Mouse (Mus musculus) forebrain, embryonic 14.5 days (tissue): ENCODE data around the gene Ggn. TPM values are rescaled to one million over a fixed set of nuclear protein-coding genes. Genes with fewer than 3 reads are reported as not detected.

Source experiments
- ATAC-seq: fragments of 200-750 bp; cut with Nextera tagmentation; 2 replicates; pipeline ENCODE4 v1.8.0; 2017; ENCODE audit warnings: mild to moderate bottlenecking, moderate library complexity
- DNase-seq: peaks from one replicate; pipeline ENCODE4 v3.0.0-alpha.2; 2015; ENCODE audit warnings: low spot score
- H3K27ac ChIP-seq: fragments of 300-500 bp; sonication (generic); 2 replicates; pipeline ENCODE4 v1.5.1; 2014; ENCODE audit warnings: low read depth, mild to moderate bottlenecking, control low read depth, low read length, moderate library complexity
- H3K27me3 ChIP-seq: fragments of 300-500 bp; sonication (generic); replicated peaks from 2 replicates; pipeline ENCODE4 v1.6.1; 2014; ENCODE audit warnings: low read length, control low read depth, mixed read lengths; ENCODE audit not compliant: control insufficient read depth, insufficient read depth
- H3K36me3 ChIP-seq: fragments of 300-500 bp; sonication (generic); 2 replicates; pipeline ENCODE4 v1.6.1; 2014; ENCODE audit warnings: low read length, control low read depth; ENCODE audit not compliant: control insufficient read depth, insufficient read depth
- H3K4me1 ChIP-seq: fragments of 300-500 bp; sonication (generic); 2 replicates; pipeline ENCODE4 v1.6.1; 2014; ENCODE audit warnings: antibody characterized with exemption, low read length, control low read depth; ENCODE audit not compliant: control insufficient read depth, insufficient read depth
- H3K4me2 ChIP-seq: fragments of 300-500 bp; sonication (generic); 2 replicates; pipeline ENCODE4 v1.6.1; 2014; ENCODE audit warnings: mild to moderate bottlenecking, control low read depth, low read length
- H3K4me3 ChIP-seq: fragments of 300-500 bp; sonication (generic); 2 replicates; pipeline ENCODE4 v1.5.1; 2014; ENCODE audit warnings: low read depth, low read length, control low read depth
- H3K9ac ChIP-seq: fragments of 300-500 bp; sonication (generic); 2 replicates; pipeline ENCODE4 v1.6.1; 2014; ENCODE audit warnings: mild to moderate bottlenecking, low read length, control low read depth, moderate library complexity
- H3K9me3 ChIP-seq: fragments of 300-500 bp; sonication (generic); replicated peaks from 2 replicates; pipeline ENCODE4 v1.6.1; 2016; ENCODE audit warnings: low read length, control low read depth, mixed read lengths; ENCODE audit not compliant: control insufficient read depth
- WGBS: fragments of 180-500 bp; shearing (Covaris S2); extraction: QIAGEN DNeasy Blood & Tissue Kit; methylation state at CpG from one replicate; pipeline ENCODE4 v1.1.7; 2014; 5-methylcytosine and 5-hydroxymethylcytosine counted together
- polyA plus RNA-seq: library from polyadenylated mRNA; unstranded; fragments of >200 nt; fragmentation: Nextera tagmentation; extraction: Ambion mirVana; gene quantifications from 2 replicates; pipeline ENCODE4 v1.2.1, GENCODE M21; 2014

Ggn gene
- polyA plus RNA-seq = 0.14 and 0.36 TPM in 2 replicates

DNA sequence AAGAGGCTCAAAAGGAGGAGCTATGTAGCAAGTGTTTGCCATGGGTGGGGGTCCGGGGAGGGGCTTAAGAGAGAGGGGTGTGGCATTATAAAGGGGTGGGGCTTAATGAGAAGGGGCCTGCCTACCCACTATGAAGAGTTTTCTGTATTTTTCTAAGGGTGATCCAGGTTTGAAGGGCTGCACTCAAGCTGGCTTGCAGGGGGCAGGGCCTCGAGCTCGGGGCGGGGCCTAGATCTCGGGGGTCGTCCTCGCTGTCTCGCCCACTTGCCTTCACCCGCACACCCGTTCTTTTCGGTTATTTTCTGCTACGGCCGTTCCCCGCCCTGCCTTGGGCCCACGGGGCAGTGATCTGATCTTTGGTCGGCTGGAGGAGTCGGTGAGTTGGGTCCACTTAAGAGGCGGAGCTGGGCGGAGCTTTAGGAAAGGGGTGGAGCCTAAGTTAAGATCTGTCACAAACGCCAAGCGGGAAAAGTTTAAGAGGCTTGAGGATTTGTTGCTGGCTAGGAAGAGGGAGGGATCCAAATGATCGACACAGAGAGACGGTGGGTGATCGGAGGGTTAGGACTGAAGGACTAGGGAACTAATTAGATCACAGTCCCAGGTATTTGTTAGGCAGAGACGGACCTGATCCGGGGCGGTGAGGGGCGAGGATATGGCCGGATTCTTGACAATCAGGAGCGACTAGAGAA lies at the start of gene Ggn, which contains the start of gene Spred3:
Gene Ggn, plus strand, starts transcription at position 145 of the 689 bp plus-strand sequence.
Gene Spred3, minus strand, starts transcription at position 346 of the 689 bp plus-strand sequence.
- Histone ChIP-seq H3K4me3 (peak within 1 kb of the TSS; percentile 66), H3K9me3 (no peaks in the 10 kb centered on the region), H3K27ac (peak within 1 kb of the TSS; percentile 80), H3K4me1 (peaks cover 7% of the 10 kb centered on the region; the same call in 1 of the 2 replicates), H3K9ac (peak within 1 kb of the TSS; percentile 77), H3K4me2 (peak within 1 kb of the TSS; percentile 75), H3K27me3 (peaks cover 31% of the 10 kb centered on the region), H3K36me3 (peaks cover 29% of the 10 kb centered on the region)
- DNase-seq = peak; percentile 68
- WGBS = 1% methylated on average over 30 of the region's 30 CpGs
- ATAC-seq = peak; percentile 49

DNA sequence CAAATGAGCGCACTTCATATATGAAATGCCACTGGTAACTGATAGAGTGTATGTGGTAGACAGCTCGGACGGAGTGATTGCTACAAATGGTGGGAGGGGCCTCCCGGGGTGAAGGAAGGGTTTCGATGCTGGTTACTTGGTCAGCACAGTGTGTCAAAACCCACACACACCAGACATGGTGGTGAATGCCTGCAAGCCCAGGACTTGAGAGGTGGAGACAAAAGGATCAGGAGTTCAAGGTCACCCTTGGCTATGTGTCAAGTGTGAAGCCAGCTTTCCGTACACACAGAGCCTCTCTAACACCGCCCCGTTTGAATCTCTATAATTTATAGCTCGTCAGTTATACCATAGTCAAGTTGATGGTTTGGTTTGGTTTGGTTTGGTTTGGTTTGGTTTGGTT lies 47.2 kb upstream of the Ggn start:
- no peak overlapping the region for H3K27ac ChIP-seq
- no peaks in the 10 kb centered on the region for H3K27me3 ChIP-seq
- H3K4me1 ChIP-seq = peaks cover 5% of the 10 kb centered on the region; the same call in 1 of the 2 replicates
- DNase-seq (no peak), ATAC-seq (no peak)
- H3K4me2 ChIP-seq = no peak overlapping the region
- no peaks in the 10 kb centered on the region for H3K36me3 ChIP-seq
- no peak overlapping the region for H3K4me3 ChIP-seq
- no peaks in the 10 kb centered on the region for H3K9me3 ChIP-seq
- no peak overlapping the region for H3K9ac ChIP-seq
- 92% methylated on average over 9 of the region's 9 CpGs for WGBS

DNA sequence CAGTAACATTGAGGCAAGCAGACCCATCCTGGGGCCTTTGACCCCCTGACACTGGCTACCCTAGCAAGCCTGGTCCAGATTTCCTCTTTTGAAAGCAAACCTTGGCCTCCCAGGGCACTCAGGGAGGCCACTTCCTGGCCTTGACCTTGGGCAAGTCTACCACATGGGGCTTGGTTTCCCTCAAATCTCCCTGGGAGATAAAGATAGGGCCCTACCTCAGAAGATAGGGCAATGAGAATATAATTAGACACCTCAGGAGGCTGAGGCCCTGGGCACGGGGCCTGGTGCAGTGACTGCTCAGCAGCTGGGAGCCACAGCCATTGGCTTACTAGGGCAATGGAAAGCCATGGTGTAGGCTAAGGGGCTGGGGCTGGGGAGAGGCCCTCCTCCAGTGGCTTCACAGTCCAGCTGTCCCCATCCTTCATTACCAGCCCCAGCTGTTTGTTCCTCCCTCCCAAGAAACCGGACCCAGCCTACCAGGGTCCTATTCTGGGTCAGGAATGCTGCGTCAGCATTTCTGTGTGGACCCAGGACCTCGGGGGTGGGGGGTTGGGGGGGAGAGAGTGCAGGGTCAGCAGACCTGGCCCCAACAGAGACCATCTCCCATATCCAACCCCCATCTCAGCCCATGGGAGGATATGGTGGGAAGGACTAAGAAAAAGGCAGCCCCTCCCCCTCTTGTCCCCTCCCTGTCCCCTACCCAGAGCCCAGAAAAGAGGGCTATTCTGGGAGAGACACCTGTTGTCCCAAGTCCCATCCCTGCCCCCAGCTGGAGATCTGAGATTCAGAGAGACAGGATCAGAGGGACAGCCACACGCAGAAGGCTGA lies 46.3 kb upstream of the Ggn start:
- H3K4me1 ChIP-seq = peaks cover 5% of the 10 kb centered on the region; the same call in 1 of the 2 replicates
- no peak overlapping the region for H3K9ac ChIP-seq
- no peaks in the 10 kb centered on the region for H3K9me3 ChIP-seq
- no peak overlapping the region for H3K4me3 ChIP-seq
- no peak overlapping the region for H3K27ac ChIP-seq
- H3K4me2 ChIP-seq = no peak overlapping the region
- ATAC-seq (no peak), DNase-seq (no peak)
- 58% methylated on average over 5 of the region's 5 CpGs for WGBS
- H3K36me3 ChIP-seq = no peaks in the 10 kb centered on the region
- no peaks in the 10 kb centered on the region for H3K27me3 ChIP-seq

DNA sequence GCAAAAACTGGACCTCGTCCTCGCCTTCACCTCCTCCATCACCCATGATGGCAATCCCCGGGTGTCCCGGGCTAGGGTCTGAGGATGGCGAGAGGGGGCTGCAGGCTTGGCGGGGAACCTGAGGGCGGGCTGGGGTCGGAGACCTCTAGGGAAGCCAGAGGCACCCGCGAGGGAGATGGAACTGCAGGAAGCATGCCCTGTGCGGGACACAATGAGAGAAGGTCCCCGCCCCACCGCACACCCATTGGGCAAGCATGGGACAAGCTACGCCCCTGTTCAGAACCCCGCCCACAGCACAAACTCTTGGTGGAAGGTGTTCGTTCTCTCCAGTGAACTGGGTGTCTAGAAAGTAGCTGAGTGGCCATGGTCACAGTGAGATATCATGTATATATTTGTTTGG lies 45.0 kb upstream of the Ggn start, which contains the start of gene Ryr1:
Gene Ryr1, minus strand, starts transcription at position 210 of the 400 bp plus-strand sequence.
- Histone ChIP-seq H3K27ac (no peak within 1 kb of the TSS), H3K9me3 (no peaks in the 10 kb centered on the region), H3K27me3 (no peaks in the 10 kb centered on the region), H3K36me3 (no peaks in the 10 kb centered on the region), H3K4me1 (peaks cover 5% of the 10 kb centered on the region; the same call in 1 of the 2 replicates), H3K4me3 (peak within 1 kb of the TSS; percentile 23), H3K9ac (peak within 1 kb of the TSS; percentile 49; the same call in 1 of the 2 replicates), H3K4me2 (peak within 1 kb of the TSS; percentile 50)
- ATAC-seq (peak; percentile 80), DNase-seq (peak; percentile 75)
- 1% methylated on average over 16 of the region's 16 CpGs for WGBS

DNA sequence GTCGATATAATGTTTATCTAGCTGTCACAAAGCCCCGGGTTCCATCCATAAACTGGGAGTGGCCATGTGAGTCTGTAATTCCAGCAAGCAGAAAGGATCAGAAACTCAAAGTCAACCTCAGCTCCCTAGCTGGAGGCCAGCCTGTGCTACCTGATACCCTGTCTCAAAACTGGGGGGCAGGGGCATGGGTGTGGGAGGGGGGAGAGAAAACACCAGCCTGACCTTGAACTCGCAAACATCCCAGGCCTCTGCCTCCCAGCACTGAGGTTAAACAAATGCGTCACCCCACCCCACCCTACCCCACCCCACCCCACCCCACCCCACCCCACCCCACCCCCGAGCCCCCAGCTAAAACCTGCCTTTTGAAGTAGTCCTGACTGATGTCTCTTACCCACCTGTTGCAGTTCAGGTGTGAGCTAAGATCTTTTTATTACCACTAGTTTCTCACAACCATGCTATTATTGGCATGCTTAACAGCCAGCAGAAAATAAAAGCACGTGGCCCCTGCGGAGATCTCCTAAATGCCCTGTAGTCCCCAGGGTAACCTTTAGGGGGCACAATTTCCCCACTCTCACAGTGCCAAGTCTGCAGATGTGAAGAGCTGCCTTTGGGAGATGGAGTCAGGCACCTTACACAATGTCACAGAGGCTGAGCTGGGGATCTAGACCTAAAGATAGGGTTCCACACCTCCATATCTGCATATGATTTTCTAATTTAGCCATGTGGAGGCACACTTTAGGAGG lies 43.7 kb upstream of the Ggn start:
- H3K27ac ChIP-seq = no peak overlapping the region
- ATAC-seq (no peak), DNase-seq (no peak)
- no peaks in the 10 kb centered on the region for H3K9me3 ChIP-seq
- no peaks in the 10 kb centered on the region for H3K36me3 ChIP-seq
- 30% methylated on average over 7 of the region's 7 CpGs for WGBS
- H3K4me3 ChIP-seq = no peak overlapping the region
- no peaks in the 10 kb centered on the region for H3K27me3 ChIP-seq
- H3K9ac ChIP-seq = no peak overlapping the region
- peaks cover 5% of the 10 kb centered on the region; the same call in 1 of the 2 replicates for H3K4me1 ChIP-seq
- H3K4me2 ChIP-seq = no peak overlapping the region

DNA sequence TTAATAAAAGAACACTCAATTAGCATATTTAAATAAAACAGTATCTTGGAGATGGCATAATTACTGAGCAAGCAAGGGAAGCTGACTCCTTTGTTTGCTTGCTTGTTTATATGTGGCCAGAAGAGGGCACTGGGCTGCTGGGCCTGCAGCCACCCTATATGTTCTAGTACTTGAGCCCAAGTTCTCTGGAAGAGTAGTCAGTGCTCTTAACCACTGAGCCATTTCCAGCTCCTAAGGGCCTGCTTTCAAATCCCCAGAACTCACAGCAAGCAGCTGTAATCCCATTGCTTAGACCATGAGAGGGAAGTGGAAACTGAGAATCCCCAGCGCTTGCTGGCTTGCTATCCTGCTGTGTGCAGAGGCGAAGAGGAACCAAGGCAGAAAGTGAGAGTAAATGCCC lies 41.3 kb upstream of the Ggn start:
- DNase-seq = peak; percentile 34
- Histone ChIP-seq H3K36me3 (no peaks in the 10 kb centered on the region), H3K27me3 (no peaks in the 10 kb centered on the region), H3K9ac (no peak overlapping the region), H3K4me3 (no peak overlapping the region), H3K4me1 (peaks cover 5% of the 10 kb centered on the region; the same call in 1 of the 2 replicates), H3K27ac (no peak overlapping the region), H3K4me2 (no peak overlapping the region), H3K9me3 (no peaks in the 10 kb centered on the region)
- 35% methylated on average over 2 of the region's 2 CpGs for WGBS
- no peak for ATAC-seq

DNA sequence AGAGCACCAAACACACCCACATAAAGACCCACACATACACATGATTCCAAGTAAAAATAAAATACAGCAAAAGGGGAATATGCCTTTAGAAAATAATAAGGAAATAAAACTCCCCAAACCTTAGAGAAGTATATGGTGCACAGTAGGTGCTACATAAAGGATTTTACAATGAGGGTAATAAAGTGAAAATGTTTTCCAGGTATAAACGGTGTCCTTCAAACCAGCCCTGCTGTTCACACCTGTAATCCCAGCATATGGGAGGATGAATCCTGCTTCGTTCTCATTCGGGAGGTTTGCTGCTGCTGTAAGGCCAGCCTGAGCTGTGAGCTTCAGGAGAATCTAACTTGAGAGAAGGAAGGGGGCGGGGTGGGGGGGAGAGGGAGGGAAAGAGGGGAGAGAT lies 35.8 kb upstream of the Ggn start:
- peak overlapping the region; percentile 14; the same call in 1 of the 2 replicates for H3K4me3 ChIP-seq
- H3K9me3 ChIP-seq = no peaks in the 10 kb centered on the region
- no peaks in the 10 kb centered on the region for H3K36me3 ChIP-seq
- H3K4me2 ChIP-seq = peak overlapping the region; percentile 49
- no peaks in the 10 kb centered on the region for H3K4me1 ChIP-seq
- WGBS = 8% methylated on average over 4 of the region's 4 CpGs
- H3K27ac ChIP-seq = no peak overlapping the region
- no peak for ATAC-seq
- H3K9ac ChIP-seq = no peak overlapping the region
- no peaks in the 10 kb centered on the region for H3K27me3 ChIP-seq
- no peak for DNase-seq

DNA sequence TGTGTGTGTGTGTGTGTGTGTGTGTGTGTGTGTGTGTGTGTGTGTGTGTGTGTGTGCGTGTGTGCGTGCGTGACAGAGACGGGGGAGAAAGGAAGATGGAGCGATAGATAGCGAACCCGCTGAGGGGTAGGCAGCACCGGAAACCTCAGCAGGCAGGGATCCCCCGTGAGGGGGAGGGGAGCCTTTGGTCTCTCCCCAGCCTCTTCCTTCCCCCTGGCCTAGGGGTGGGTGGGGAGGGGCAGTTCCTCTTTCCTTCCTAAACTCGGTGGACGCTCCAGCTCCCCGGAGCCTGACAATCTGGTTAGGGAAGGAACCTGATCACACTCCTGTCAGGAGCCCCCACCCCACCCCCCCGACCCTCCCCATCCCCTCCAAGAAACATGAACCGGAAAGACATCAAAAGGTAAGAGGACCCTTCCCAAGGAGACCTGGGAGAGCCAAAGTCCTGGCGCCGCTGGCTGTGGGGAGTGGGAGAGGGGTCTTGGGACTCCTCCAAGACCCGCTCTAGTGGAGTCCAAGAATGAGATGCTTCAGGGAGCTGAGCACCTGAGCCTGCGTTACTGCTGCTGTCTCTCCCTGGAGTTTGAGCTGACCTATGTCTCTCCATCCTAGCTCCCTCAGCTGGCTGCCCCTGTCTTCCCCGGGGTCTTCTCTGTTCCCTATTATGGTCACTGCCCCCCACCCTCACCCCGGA lies 35.2 kb upstream of the Ggn start, which contains the start of gene Rasgrp4:
Gene Rasgrp4, plus strand, starts transcription at position 159 of the 694 bp plus-strand sequence.
- Histone ChIP-seq H3K9ac (no peak within 1 kb of the TSS), H3K4me1 (no peaks in the 10 kb centered on the region), H3K36me3 (no peaks in the 10 kb centered on the region), H3K4me3 (peak within 1 kb of the TSS; percentile 14; the same call in 1 of the 2 replicates), H3K4me2 (peak within 1 kb of the TSS; percentile 49), H3K27ac (no peak within 1 kb of the TSS), H3K9me3 (no peaks in the 10 kb centered on the region), H3K27me3 (no peaks in the 10 kb centered on the region)
- 2% methylated on average over 11 of the region's 20 CpGs for WGBS
- no peak for ATAC-seq
- DNase-seq = peak; percentile 49
